Mouse (Mus musculus): ENCODE measurements around the gene Gabpb1. TPM values are rescaled to one million over a fixed set of nuclear protein-coding genes. Genes with fewer than 3 reads are reported as not detected.

Gene Gabpb1
- polyA plus RNA-seq (2014; fragmentation: Nextera tagmentation; extraction: Ambion mirVana), result 78.5 and 87.1 TPM in 2 replicates

DNA sequence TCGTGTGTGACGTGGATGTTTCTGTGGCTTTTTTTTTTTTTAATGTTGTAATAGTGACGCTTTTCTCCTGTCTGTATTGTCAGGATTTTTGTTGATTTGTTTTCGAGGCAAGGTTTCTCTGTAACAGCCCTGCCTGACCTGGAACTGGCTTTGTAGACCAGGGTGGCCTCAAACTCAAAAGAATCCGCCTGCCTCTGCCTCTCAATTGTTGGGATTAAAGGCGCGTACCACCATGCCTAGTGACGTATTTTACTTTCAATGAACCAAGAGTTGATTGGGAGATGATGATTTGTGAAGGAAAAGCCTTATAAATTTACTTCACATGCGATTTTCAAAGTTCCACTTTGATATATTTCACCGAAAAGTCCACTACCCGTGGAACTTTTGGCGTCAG lies at the start of gene Gabpb1:
Gabpb1 (minus strand) TSS at position 216 of the 394 bp plus-strand sequence.
- no peak for DNase-seq (ENCODE audit: low spot score)
- peak within 1 kb of the TSS; percentile 74 for H3K4me2 ChIP-seq (ENCODE audit: low read depth, low read length, severe bottlenecking)
- peaks cover 3% of the 10 kb centered on the region; the same call in 1 of the 2 replicates for H3K4me1 ChIP-seq (replicated peaks; ENCODE audit: control insufficient read depth, insufficient read depth, low read length)
- no peak for ATAC-seq (replicated peaks; ENCODE audit: low FRiP score)
- no peaks in the 10 kb centered on the region for H3K27me3 ChIP-seq (ENCODE audit: control insufficient read depth, insufficient read depth, low read length)
- peaks cover 2% of the 10 kb centered on the region; the same call in 1 of the 2 replicates for H3K36me3 ChIP-seq (ENCODE audit: control insufficient read depth, insufficient read depth, low read length)
- H3K9ac ChIP-seq (ENCODE audit: low read length), result peak within 1 kb of the TSS; percentile 100
- H3K27ac ChIP-seq (ENCODE audit: low read depth, low read length), result peak within 1 kb of the TSS; percentile 100
- 25% methylated on average over 12 of the region's 12 CpGs for WGBS
- peak within 1 kb of the TSS; percentile 97 for H3K4me3 ChIP-seq (ENCODE audit: low read depth, low read length)
- no peaks in the 10 kb centered on the region for H3K9me3 ChIP-seq (ENCODE audit: control insufficient read depth, low read length)

DNA sequence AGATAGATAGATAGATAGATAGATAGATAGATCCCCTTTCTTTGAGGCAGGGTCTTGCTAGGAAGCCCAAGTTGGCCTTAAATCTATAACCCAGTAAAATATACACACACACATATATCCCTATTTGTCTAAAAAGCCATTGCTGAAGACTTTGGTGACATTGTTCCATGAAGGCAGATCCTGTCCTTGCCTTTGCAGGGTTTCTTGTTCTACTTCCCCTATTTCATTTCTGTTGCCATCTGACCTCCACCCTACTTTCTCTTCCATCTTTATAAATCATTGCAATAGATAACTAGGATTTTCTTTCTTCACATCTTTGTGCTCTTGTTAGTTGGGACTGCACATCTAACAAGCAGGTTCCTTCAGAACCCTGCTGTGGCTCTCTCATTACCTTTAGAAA lies 36.8 kb upstream of the Gabpb1 start:
- H3K9ac ChIP-seq (ENCODE audit: low read length), result no peak overlapping the region
- ATAC-seq (replicated peaks; ENCODE audit: low FRiP score), result no peak
- H3K4me2 ChIP-seq (ENCODE audit: low read depth, low read length, severe bottlenecking), result no peak overlapping the region

DNA sequence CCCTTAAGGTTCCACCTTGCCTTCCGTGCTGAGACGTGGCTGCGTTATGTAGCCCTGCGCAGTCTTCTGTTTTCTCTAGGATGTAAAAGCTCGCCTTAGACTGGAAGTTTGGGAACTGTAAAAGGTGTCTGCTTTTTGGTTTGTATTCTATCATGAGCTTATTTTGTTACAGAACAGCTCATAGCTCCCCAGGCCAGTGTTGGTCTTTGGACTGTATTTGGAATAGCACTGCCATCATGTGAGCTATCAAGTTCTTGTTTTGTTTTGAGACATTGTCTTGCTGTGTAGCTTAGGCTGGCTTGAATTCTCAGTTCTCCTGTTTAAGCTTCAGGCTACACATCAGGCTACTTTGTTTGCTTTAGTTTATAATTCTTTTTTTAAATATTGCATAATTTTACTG lies 36.4 kb upstream of the Gabpb1 start:
- H3K9ac ChIP-seq (ENCODE audit: low read length), result no peak overlapping the region
- 94% methylated on average over 5 of the region's 5 CpGs for WGBS

More for the DNA sequence above, 36.8 kb upstream of the Gabpb1 start:
- Histone ChIP-seq H3K27me3 (ENCODE audit: control insufficient read depth, insufficient read depth, low read length) (no peaks in the 10 kb centered on the region), H3K4me1 (replicated peaks; ENCODE audit: control insufficient read depth, insufficient read depth, low read length) (no peaks in the 10 kb centered on the region), H3K36me3 (ENCODE audit: control insufficient read depth, insufficient read depth, low read length) (no peaks in the 10 kb centered on the region), H3K4me3 (ENCODE audit: low read depth, low read length) (no peak overlapping the region), H3K9me3 (ENCODE audit: control insufficient read depth, low read length) (no peaks in the 10 kb centered on the region), H3K27ac (ENCODE audit: low read depth, low read length) (no peak overlapping the region)
- DNase-seq (ENCODE audit: low spot score), result no peak

DNA sequence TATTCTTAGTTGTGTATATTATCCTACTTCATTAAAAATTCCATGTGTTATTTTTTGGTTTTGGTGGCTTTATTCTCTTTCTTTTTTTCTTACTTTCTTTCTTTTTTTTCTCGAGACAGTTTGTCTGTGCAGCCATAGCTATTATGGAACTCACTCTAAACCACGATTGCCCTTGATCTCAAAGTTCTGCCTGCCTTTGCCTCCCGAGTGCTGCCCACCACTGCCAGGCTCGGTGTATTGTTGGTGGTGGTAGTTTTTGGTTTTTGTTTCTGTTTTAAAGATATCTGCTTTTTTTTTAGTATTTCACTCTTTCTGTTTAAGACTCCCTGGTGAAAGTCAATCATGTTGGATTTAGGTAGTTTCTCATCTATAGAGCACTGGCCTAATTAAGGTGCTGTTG lies 32.2 kb upstream of the Gabpb1 start:
- Histone ChIP-seq H3K27ac (ENCODE audit: low read depth, low read length) (no peak overlapping the region), H3K9ac (ENCODE audit: low read length) (no peak overlapping the region), H3K4me2 (ENCODE audit: low read depth, low read length, severe bottlenecking) (peak overlapping the region; percentile 51; the same call in 1 of the 2 replicates), H3K9me3 (ENCODE audit: control insufficient read depth, low read length) (no peaks in the 10 kb centered on the region), H3K4me1 (replicated peaks; ENCODE audit: control insufficient read depth, insufficient read depth, low read length) (no peaks in the 10 kb centered on the region), H3K36me3 (ENCODE audit: control insufficient read depth, insufficient read depth, low read length) (no peaks in the 10 kb centered on the region), H3K4me3 (ENCODE audit: low read depth, low read length) (no peak overlapping the region), H3K27me3 (ENCODE audit: control insufficient read depth, insufficient read depth, low read length) (no peaks in the 10 kb centered on the region)
- 92% methylated on average over 4 of the region's 4 CpGs for WGBS
- DNase-seq (ENCODE audit: low spot score) (no peak), ATAC-seq (replicated peaks; ENCODE audit: low FRiP score) (no peak)

More for the DNA sequence above, 36.4 kb upstream of the Gabpb1 start:
- ATAC-seq (replicated peaks; ENCODE audit: low FRiP score) (no peak), DNase-seq (ENCODE audit: low spot score) (no peak)
- no peaks in the 10 kb centered on the region for H3K36me3 ChIP-seq (ENCODE audit: control insufficient read depth, insufficient read depth, low read length)
- no peaks in the 10 kb centered on the region for H3K9me3 ChIP-seq (ENCODE audit: control insufficient read depth, low read length)
- no peak overlapping the region for H3K4me3 ChIP-seq (ENCODE audit: low read depth, low read length)
- no peaks in the 10 kb centered on the region for H3K4me1 ChIP-seq (replicated peaks; ENCODE audit: control insufficient read depth, insufficient read depth, low read length)
- no peaks in the 10 kb centered on the region for H3K27me3 ChIP-seq (ENCODE audit: control insufficient read depth, insufficient read depth, low read length)
- H3K4me2 ChIP-seq (ENCODE audit: low read depth, low read length, severe bottlenecking), result no peak overlapping the region
- no peak overlapping the region for H3K27ac ChIP-seq (ENCODE audit: low read depth, low read length)

DNA sequence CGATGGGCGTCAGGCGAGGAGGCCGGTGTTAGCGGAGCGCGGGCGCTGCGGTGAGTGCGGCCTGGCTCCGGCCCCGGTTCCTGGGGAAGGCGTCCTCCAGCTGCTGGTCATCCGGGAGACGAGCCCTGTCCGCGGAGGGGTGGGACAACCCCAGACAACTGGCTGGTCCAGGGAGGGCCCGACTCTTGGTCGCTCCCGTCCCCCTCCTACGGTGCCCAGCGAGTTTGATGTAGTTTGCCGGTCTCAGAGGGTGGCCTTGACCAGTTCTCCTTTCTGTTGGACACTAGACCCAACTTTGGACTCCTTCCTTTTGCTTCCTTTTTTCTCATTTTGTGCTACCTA lies 31.3 kb upstream of the Gabpb1 start:
- no peaks in the 10 kb centered on the region for H3K9me3 ChIP-seq (ENCODE audit: control insufficient read depth, low read length)
- H3K27me3 ChIP-seq (ENCODE audit: control insufficient read depth, insufficient read depth, low read length), result no peaks in the 10 kb centered on the region
- H3K4me2 ChIP-seq (ENCODE audit: low read depth, low read length, severe bottlenecking), result peak overlapping the region; percentile 51
- DNase-seq (ENCODE audit: low spot score) (no peak), ATAC-seq (replicated peaks; ENCODE audit: low FRiP score) (no peak; the same call in 1 of the 2 replicates)
- H3K36me3 ChIP-seq (ENCODE audit: control insufficient read depth, insufficient read depth, low read length), result no peaks in the 10 kb centered on the region
- peak overlapping the region; percentile 77 for H3K4me3 ChIP-seq (ENCODE audit: low read depth, low read length)
- peak overlapping the region; percentile 64; the same call in 1 of the 2 replicates for H3K27ac ChIP-seq (ENCODE audit: low read depth, low read length)
- H3K9ac ChIP-seq (ENCODE audit: low read length), result peak overlapping the region; percentile 86
- under 1% methylated on average over 23 of the region's 23 CpGs for WGBS
- H3K4me1 ChIP-seq (replicated peaks; ENCODE audit: control insufficient read depth, insufficient read depth, low read length), result no peaks in the 10 kb centered on the region

DNA sequence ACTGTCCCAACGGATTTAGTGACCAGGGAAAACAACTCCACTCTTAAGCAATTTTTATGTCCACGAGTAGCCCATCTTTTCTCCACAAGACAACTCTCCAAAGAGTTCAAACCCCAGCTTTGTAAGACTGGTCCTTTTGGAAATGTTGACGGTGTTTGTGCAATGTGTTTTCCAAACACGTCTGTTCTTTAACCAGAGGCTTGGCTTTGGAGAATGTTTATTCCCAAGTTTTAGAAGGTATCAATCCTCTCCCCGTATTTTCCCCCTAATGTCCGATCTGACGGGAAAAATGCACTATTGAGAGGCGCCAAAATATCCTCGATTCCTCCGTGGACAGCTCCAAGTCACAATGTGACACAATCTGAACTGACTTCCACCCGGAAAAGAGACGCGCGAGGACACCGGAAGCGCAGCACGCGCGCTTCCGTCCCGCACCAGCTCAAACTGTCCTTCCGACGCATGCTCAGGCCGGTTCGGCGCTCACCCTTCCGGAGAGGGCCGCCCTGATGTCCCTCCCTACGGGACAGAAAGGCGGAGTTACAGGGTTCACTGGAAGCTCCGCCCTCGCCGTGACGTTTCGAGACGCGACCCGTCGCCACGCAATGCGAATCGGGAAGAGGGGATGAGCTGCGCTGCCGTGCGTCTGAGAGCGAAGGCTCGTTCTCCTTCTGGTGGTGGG lies 30.8 kb upstream of the Gabpb1 start, which contains the start of gene Usp8:
Usp8 (plus strand) TSS at position 570 of the 679 bp plus-strand sequence.
- peak within 1 kb of the TSS; percentile 77 for H3K4me3 ChIP-seq (ENCODE audit: low read depth, low read length)
- no peaks in the 10 kb centered on the region for H3K9me3 ChIP-seq (ENCODE audit: control insufficient read depth, low read length)
- no peaks in the 10 kb centered on the region for H3K4me1 ChIP-seq (replicated peaks; ENCODE audit: control insufficient read depth, insufficient read depth, low read length)
- peak within 1 kb of the TSS; percentile 64; the same call in 1 of the 2 replicates for H3K27ac ChIP-seq (ENCODE audit: low read depth, low read length)
- peak within 1 kb of the TSS; percentile 86 for H3K9ac ChIP-seq (ENCODE audit: low read length)
- no peaks in the 10 kb centered on the region for H3K27me3 ChIP-seq (ENCODE audit: control insufficient read depth, insufficient read depth, low read length)
- ATAC-seq (replicated peaks; ENCODE audit: low FRiP score) (peak; percentile 100), DNase-seq (ENCODE audit: low spot score) (peak; percentile 98)
- no peaks in the 10 kb centered on the region for H3K36me3 ChIP-seq (ENCODE audit: control insufficient read depth, insufficient read depth, low read length)
- WGBS, result 3% methylated on average over 47 of the region's 47 CpGs
- H3K4me2 ChIP-seq (ENCODE audit: low read depth, low read length, severe bottlenecking), result peak within 1 kb of the TSS; percentile 51

DNA sequence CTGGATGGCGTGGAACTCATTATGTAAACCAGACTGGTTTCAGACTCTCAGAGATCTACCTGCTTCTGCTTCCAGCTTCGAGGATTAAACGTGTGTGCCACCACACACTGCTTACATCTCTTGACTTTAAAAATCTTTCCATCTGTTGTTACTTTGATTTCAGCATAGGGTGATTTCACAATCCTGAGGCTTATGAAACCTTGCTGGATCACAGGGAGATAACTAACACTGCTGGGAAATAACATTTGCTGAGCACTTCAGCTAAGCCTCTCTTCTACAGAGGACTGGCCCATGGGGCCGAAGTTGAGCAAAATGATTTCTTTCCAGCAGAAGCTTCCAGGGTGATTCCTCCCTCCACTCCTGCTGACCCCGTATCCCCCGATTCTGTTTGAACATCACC lies 19.1 kb upstream of the Gabpb1 start:
- Histone ChIP-seq H3K4me1 (replicated peaks; ENCODE audit: control insufficient read depth, insufficient read depth, low read length) (no peaks in the 10 kb centered on the region), H3K9me3 (ENCODE audit: control insufficient read depth, low read length) (no peaks in the 10 kb centered on the region), H3K36me3 (ENCODE audit: control insufficient read depth, insufficient read depth, low read length) (no peaks in the 10 kb centered on the region), H3K9ac (ENCODE audit: low read length) (no peak overlapping the region), H3K4me3 (ENCODE audit: low read depth, low read length) (no peak overlapping the region), H3K27ac (ENCODE audit: low read depth, low read length) (no peak overlapping the region), H3K4me2 (ENCODE audit: low read depth, low read length, severe bottlenecking) (no peak overlapping the region), H3K27me3 (ENCODE audit: control insufficient read depth, insufficient read depth, low read length) (no peaks in the 10 kb centered on the region)
- no peak for DNase-seq (ENCODE audit: low spot score)
- WGBS, result 84% methylated on average over 6 of the region's 6 CpGs
- no peak for ATAC-seq (replicated peaks; ENCODE audit: low FRiP score)

DNA sequence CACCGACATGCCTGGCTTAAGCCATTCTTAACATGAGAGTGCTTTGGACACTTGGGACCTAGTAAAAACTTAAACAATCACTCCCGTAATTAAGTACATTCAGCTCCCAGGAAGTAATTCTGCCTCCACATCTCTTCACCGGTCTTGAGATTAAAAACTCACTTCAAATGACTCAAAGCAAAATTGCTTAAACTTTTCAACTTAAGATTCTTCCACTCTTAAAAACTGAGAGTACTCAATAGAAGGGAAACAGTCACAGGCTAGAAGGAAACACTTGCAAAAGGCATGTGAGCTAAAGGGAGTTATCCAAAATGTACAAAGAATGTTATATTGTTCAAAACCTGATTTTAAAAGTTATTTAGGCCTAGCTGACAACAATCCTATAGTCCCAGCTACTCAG lies 15.2 kb upstream of the Gabpb1 start:
- Histone ChIP-seq H3K9ac (ENCODE audit: low read length) (no peak overlapping the region), H3K4me3 (ENCODE audit: low read depth, low read length) (no peak overlapping the region), H3K27me3 (ENCODE audit: control insufficient read depth, insufficient read depth, low read length) (no peaks in the 10 kb centered on the region), H3K4me1 (replicated peaks; ENCODE audit: control insufficient read depth, insufficient read depth, low read length) (no peaks in the 10 kb centered on the region), H3K36me3 (ENCODE audit: control insufficient read depth, insufficient read depth, low read length) (no peaks in the 10 kb centered on the region), H3K9me3 (ENCODE audit: control insufficient read depth, low read length) (no peaks in the 10 kb centered on the region; the same call in 1 of the 2 replicates), H3K27ac (ENCODE audit: low read depth, low read length) (no peak overlapping the region), H3K4me2 (ENCODE audit: low read depth, low read length, severe bottlenecking) (no peak overlapping the region)
- ATAC-seq (replicated peaks; ENCODE audit: low FRiP score) (no peak), DNase-seq (ENCODE audit: low spot score) (no peak)
- 79% methylated on average over 3 of the region's 3 CpGs for WGBS

DNA sequence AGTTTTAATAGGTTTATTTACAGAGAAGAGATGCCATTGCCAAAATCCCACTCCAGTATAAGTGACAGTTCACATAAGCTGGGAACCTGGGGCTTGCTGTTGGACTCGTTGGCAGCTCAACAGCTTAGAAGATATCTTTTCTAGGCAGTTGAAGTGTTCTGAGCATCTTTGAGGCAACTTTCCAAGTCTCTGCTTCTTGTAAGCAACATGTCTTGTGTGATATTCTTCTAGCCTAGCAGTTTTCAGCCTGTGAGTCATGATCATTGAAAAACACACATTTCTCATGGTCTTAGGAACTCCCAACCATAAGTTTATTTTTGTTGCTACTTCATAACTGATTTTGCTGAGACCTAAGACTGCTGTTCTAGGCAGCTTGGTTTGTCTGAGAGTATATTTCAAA lies 6.8 kb upstream of the Gabpb1 start:
- Histone ChIP-seq H3K36me3 (ENCODE audit: control insufficient read depth, insufficient read depth, low read length) (peaks cover 2% of the 10 kb centered on the region; the same call in 1 of the 2 replicates), H3K27me3 (ENCODE audit: control insufficient read depth, insufficient read depth, low read length) (no peaks in the 10 kb centered on the region), H3K4me2 (ENCODE audit: low read depth, low read length, severe bottlenecking) (no peak overlapping the region), H3K9ac (ENCODE audit: low read length) (no peak overlapping the region), H3K4me3 (ENCODE audit: low read depth, low read length) (no peak overlapping the region), H3K4me1 (replicated peaks; ENCODE audit: control insufficient read depth, insufficient read depth, low read length) (no peaks in the 10 kb centered on the region), H3K9me3 (ENCODE audit: control insufficient read depth, low read length) (no peaks in the 10 kb centered on the region), H3K27ac (ENCODE audit: low read depth, low read length) (no peak overlapping the region)
- WGBS, result 90% methylated on average over 1 of the region's 1 CpGs
- DNase-seq (ENCODE audit: low spot score) (no peak), ATAC-seq (replicated peaks; ENCODE audit: low FRiP score) (no peak)

Data from forebrain, embryonic 11.5 days (tissue).